Mouse (Mus musculus) adrenal gland, postnatal 10 days (tissue): ENCODE measurements at regions not wholly inside any gene's neighbourhood (a gene's known extent, or its start where the extent isn't known, plus 50 kb on each side); places are given as distances from the start of the nearest gene placed in this dataset.

ENCODE experiments used
- DNase-seq: peaks from one replicate; pipeline ENCODE4 v3.0.0; 2021; ENCODE audit warnings: mixed read lengths

GRCm38 (mm10) chr9:40617676-40618062 is 52.7 kb upstream of the Gm21915 start:
- DNase-seq = no peak

DNA sequence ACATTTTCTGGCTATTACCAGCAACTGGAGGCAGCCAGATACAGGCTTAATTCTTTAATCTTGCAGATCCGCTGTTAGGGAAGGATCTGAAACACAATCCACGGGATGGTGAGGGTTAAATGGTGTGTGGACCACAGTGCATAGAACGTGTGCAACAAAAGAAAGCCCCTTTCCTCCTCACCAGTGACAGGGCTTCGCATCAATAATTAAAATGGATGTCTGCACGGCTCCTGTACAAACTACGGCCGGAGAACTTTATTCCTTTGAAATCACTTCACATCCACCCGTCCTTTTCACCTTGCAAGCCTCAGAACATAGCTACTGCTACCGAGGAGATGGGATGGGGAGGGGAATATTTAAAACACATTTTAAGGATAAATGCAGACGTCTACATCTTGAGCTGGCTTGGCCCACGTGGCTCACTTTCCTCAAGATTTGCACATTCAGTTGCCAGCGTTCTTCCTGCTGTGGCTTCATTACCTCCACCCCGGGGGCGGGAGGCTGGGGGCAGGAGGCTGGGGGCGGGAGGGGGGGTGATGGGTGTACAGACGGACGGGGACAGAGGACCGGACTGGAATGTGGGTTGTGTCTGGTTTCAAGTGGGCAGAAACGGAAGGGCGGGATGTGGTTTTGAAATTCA is 53.3 kb upstream of the Gm21915 start:
- no peak for DNase-seq

- DNase-seq = peak; percentile 76
Measured at GRCm38 (mm10) chr9:40616426-40617035, 53.9 kb upstream of the Gm21915 start.

DNA sequence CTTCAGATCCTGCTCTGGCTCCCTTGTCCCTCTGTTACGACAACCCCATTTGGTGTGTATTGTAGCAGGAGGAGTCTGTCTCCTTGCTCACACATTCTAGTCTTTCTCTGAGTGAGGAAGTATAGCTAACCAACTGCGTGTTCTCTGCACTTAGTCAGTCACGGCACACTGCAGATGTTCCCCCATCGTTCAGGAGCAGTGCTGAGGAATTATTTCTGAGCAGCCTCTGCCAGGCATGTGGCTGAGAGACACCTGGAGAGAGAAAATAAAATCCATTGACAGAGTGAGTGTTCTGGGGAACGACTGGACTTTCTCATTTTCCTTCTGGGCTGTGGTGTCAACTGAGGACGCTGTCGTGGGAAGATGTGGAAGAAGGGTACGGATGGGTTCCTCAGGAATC is 54.5 kb upstream of the Gm21915 start:
- DNase-seq = no peak

DNA sequence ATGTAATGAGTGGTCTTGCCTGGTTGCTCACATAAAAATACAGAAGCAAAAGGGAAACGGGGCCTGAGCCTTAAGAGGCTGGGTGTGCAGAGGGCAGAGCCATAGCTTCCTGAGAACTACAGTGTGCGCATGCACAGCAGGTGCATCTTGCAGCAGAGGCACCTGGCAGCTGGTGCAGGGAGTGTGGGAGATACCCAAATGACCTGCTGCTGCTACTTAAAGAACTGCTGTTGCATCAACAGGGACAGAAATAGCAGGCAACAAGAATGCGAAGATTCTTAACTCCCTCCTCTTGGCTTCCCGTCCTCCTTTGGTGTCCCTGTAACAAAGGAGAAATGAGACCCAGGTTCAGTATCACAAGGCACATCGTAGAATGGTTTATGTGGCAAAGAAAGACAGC is 56.3 kb upstream of the Gm21915 start:
- DNase-seq = no peak

DNA sequence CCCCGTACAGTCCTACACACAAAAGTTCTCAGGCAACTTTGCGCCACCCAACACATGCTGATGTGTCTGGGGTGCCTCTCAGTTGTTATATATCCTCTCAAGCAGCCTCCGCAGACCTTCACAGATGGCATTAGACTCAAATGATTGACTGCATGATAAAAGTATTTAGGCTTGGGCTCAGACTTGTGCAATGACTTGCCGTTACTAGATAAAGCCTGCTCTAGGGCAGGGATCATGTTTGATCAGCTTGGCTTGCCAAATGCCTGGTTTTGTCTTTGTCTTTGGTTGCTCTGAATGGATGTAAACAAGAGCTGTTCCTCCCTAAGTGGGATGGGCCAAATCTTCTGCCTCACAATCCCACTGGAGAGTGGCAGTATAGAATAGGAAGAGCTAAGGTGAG is 57.2 kb upstream of the Gm21915 start:
- DNase-seq = no peak

- no peak for DNase-seq
Measured at GRCm38 (mm10) chr9:40612755-40613154, 57.7 kb upstream of the Gm21915 start.

- DNase-seq = no peak
Measured at GRCm38 (mm10) chr9:40612312-40612711, 58.1 kb upstream of the Gm21915 start.

DNA sequence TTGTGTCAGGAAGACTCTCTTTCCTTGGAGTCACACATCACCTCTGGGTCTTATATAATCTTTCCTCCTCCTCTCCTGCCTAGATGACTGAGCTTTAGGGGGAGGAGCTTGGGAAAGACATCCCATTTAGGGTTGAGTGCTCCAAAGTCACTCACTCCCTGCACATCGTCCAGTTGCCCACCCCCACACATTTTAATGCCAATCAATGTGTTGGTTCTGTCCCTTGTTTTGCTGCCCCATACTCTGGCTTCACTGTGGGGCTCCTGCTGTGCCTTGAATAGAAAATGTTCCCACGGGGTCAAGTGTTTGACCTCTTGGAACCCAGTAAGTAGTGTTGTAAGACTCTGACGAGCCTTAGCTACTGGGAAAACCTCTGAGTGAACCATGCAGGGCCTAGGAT is 58.8 kb upstream of the Gm21915 start:
- no peak for DNase-seq

DNA sequence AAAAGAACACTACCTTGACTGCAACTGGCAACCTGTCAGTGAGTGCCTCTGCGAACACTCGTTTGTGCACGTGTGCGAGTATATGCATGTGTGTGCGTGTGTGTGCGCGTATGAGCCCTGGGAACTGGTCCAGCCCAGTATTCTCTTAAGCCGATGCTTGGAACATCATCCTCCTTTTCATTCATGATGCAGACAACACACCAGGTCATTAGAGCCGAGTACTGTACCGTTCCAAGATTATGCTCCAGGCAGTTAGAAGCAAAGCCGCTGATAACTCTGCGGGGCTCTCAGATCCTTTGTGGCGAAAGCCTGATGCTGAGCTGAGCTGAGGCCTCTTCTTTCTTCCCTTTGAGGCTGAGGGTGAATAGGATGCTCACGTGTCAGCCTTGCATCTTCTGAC is 61.8 kb upstream of the Gm21915 start:
- no peak for DNase-seq

DNA sequence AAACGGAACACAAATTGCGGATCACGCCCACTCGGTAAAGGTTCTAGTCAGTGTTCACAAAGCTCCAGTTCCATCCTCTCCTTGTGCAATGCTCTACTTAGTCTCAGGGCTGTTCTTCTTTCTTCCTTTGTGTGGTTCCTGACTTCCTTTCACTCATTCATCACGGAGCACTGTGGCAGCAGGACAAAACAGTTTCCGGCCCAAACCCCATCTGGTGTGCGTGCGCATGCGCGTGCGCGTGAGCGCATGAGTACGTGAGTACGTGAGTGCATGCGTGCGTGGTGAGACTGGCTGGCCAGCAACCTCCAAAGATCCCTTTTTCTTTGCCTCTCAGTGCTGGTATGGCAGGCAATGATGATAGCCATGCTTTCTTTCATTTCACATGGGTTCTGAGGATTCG is 62.5 kb upstream of the Gm21915 start:
- DNase-seq = no peak

GRCm38 (mm10) chr9:40603521-40603920 is 66.9 kb upstream of the Gm21915 start:
- DNase-seq = no peak

- no peak for DNase-seq
Measured at GRCm38 (mm10) chr9:40598431-40598831, 67.2 kb upstream of the Gramd1b start.

GRCm38 (mm10) chr9:40587421-40587820 is 56.2 kb upstream of the Gramd1b start:
- no peak for DNase-seq

DNA sequence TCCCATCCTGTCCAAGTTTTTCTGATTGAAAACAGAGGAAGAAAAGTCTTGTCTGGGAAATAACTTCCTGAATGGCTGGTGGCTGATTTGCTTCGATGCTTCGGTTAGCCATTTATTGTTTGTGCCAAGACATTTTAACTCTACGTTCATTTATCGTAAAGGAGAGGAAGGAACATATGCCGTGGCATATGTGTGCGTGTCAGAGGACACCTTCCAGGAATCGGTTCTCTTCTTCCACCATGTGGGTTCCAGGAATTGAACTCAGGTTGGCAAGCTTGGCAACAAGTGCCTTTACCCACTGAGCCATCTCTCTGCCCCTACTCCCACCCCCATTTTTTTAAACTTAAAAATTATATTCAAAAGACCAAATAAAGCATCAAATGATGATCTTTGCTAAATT is 55.4 kb upstream of the Gramd1b start:
- DNase-seq = no peak

DNA sequence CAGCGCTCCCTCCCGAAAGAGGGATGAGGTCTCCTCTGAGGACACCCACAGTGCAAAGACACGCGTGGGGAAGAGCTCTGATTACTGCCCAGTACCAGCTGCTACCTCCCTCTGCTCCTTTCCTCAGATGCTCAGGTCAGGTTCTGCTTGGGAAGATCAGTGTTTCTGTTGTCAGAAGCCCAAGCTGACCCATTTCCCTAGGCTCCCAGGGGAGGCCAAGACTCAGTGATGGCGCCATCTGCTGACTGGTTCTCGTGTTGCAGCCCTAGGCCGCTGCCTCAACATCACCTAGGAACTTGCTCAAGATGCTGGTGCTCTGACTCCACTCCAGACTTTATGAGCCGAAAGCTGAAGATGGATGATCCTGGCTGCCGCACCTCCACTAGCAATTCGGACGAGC is 52.4 kb upstream of the Gramd1b start:
- DNase-seq = peak; percentile 90

DNA sequence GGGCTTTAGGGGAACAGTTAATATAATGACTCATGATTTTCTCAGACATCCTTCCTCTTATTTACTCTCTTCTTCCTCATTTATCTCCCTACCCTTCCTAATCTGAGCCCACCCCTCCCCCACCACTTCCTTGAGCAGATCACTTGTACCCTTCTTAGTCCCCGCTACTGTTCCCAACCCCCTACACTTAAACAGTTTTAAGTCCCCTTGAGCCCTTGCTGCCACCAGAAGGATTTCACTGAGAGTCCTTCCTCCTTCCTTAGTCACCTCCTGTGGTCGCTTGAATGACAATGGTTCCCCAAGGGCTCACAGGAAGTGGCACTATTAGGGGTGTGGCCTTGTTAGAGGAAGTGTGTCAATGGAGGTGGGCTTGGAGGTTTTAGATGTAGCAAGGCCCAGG is 50.7 kb upstream of the Gramd1b start:
- DNase-seq = no peak
